Mouse (Mus musculus) cerebral cortex, adult 2 months (tissue): ENCODE data around the gene Ccl12.

Experiments
- WGBS: fragments of 180-500 bp; shearing (Covaris S2); methylation state at CpG from one replicate; pipeline ENCODE4 v1.1.7; 2018; 5-methylcytosine and 5-hydroxymethylcytosine counted together

Gene Ccl12

DNA sequence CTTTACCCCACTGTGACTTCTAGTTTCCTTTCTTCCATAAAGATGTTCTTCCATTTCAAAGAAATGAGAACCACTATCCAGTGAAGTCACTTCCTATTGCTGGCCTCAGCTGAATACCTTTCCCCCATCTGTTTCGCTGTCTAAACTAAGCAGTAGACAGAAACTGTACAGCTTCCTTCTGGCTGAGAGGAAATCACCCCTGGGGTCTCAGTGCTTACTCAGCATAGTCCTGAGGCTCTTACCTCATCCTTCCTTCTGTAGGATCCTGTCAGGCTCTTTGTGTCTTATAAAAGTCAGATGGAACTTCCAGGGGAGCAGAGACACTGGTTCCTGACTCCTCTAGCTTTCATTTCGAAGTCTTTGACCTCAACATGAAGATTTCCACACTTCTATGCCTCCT, at the start of gene Ccl12:
Gene Ccl12, plus strand, starts transcription at position 317 of the 400 bp plus-strand sequence.
- WGBS, result 71% methylated on average over 2 of the region's 2 CpGs

- WGBS, result 87% methylated on average over 7 of the region's 7 CpGs
Measured at GRCm38 (mm10) chr11:82053849-82054248, 47.8 kb upstream of the Ccl12 start.

GRCm38 (mm10) chr11:82057646-82058045, 44.0 kb upstream of the Ccl12 start, which contains the start of gene Ccl11:
TSS of gene Ccl11 (plus strand) at chr11:82057823.
- WGBS, result 45% methylated on average over 6 of the region's 6 CpGs

GRCm38 (mm10) chr11:82062226-82062625, 39.4 kb upstream of the Ccl12 start:
- 67% methylated on average over 3 of the region's 3 CpGs for WGBS

- WGBS, result 95% methylated on average over 2 of the region's 2 CpGs
Measured at GRCm38 (mm10) chr11:82063454-82063853, 38.2 kb upstream of the Ccl12 start.

- WGBS, result 88% methylated on average over 7 of the region's 7 CpGs
Measured at GRCm38 (mm10) chr11:82066953-82067571, 34.6 kb upstream of the Ccl12 start.

DNA sequence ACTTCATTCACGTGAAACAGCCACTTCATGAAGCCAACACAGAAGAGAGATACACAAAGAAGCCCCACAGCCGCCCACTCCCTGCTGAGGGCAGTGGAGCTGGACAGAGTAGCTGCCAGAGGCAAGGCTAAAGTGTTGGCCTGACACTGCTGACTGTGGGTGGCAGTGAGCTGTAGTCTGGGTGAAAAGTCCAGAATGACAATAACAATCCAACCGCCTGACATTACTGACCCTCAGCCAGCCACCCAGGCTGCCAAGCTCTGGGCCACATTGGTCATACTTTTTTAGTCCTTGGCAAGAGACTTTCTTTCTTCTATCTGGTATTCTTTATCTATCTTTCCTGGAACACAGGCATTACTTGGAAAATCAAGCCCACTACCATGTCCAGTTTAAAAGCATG, 30.6 kb upstream of the Ccl12 start:
- 83% methylated on average over 3 of the region's 3 CpGs for WGBS

GRCm38 (mm10) chr11:82072374-82072773, 29.3 kb upstream of the Ccl12 start:
- WGBS, result 79% methylated on average over 1 of the region's 1 CpGs

GRCm38 (mm10) chr11:82072984-82073383, 28.7 kb upstream of the Ccl12 start:
- 88% methylated on average over 3 of the region's 3 CpGs for WGBS

GRCm38 (mm10) chr11:82073686-82074085, 28.0 kb upstream of the Ccl12 start:
- WGBS, result 80% methylated on average over 3 of the region's 3 CpGs

- 85% methylated on average over 3 of the region's 3 CpGs for WGBS
Measured at GRCm38 (mm10) chr11:82077031-82077430, 24.6 kb upstream of the Ccl12 start.

- 78% methylated on average over 3 of the region's 3 CpGs for WGBS
Measured at GRCm38 (mm10) chr11:82080865-82081264, 20.8 kb upstream of the Ccl12 start.

- WGBS, result 92% methylated on average over 3 of the region's 3 CpGs
Measured at GRCm38 (mm10) chr11:82084360-82084759, 17.3 kb upstream of the Ccl12 start.

DNA sequence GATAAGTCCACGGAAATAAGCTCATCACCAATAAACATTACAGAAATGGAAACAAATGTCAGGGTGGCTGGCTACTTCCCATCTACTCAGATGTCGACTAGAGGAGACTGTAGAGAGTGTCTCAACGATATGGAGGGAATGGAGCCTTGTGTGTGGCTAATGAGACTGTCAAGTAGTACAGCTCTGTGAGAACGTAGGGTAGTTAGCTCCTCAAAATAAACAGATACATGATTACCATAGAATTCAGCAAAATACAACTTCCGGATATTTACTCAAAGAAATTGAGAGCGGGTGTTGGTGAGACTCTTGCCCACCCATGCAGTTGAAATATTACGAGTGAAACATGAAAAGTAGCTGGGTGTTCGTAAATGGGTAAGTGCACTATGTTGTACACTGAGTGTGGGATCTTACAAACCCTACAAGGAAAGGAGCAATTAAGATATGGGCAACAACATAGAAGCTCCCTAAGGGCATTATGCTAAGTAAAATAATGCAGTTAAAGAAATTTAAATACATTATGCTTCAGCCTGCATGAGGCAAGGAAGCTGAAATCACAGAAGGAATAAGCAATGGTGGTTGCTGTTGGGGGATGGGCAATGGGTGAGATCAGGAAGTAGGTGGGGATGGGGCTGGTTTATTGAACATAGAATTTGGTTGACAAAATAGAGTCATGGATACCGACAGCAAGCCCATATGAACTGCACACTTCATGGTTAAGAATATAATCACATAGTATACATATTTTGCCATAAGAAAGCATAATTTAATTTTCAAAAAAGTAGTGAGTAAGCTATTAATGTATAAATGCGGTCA, 1.9 kb upstream of the Ccl12 start:
- WGBS, result 79% methylated on average over 10 of the region's 10 CpGs

DNA sequence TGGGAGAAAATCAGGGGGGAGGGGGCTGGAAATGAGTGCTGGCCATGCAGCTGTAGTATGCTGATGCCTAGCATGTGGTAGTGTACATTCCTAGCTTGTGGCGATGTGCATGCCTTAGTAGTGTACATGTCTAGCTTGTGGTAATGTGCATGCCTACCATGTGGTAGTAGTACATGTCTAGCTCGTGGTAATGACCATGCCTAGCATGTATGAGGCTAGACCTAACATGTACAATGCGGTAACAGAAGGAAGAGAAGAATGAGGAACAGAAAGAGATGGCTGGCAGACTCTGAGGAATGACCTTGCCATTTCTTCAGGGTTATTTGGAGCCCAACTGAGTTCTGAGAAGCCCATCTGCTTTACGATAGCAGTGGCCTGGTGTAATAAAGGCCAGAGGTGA, 558 bp upstream of the Ccl12 start:
- WGBS, result 88% methylated on average over 4 of the region's 4 CpGs

- WGBS, result 64% methylated on average over 6 of the region's 6 CpGs
Measured at GRCm38 (mm10) chr11:82110372-82111248, 9.0 kb downstream of the Ccl12 start.

DNA sequence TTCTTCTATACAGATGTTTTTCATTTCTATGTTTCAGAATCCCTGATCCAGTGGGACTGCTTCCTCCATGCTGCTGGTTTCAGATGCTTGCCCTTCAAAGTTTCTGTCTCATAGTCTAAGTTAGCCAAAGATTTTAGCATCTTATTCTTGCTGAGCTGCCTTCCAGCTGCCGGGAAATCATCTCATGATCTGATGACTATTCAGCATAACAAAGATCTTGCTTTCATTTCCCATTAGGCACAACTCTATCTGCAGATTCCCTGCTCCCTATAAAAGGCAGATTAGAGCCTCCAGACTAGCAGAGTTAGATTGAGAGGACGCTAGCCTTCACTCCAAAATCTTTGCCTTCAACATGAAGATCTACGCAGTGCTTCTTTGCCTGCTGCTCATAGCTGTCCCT, 13.2 kb downstream of the Ccl12 start, which contains the start of gene Ccl8:
Gene Ccl8, plus strand, starts transcription at position 301 of the 400 bp plus-strand sequence.
- 81% methylated on average over 3 of the region's 3 CpGs for WGBS

DNA sequence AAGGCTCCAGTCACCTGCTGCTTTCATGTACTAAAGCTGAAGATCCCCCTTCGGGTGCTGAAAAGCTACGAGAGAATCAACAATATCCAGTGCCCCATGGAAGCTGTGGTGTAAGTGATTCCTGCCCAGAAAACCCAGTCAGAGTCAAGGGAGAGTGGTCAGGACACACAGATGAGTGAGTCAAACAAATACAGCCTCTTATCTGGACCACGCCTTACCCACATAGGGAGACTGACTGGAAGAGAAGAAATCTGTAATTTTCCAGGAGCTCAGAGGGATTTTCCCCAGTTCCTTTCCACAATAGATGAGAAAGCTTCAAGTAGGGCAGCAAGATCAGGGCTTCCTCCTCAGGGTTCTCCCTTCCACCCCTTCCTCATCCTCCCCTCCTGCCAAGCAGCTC, 14.4 kb downstream of the Ccl12 start:
- 93% methylated on average over 3 of the region's 3 CpGs for WGBS

- 65% methylated on average over 1 of the region's 1 CpGs for WGBS
Measured at GRCm38 (mm10) chr11:82132977-82133376, 31.3 kb downstream of the Ccl12 start.

GRCm38 (mm10) chr11:82136196-82136595, 34.6 kb downstream of the Ccl12 start:
- 94% methylated on average over 2 of the region's 2 CpGs for WGBS

DNA sequence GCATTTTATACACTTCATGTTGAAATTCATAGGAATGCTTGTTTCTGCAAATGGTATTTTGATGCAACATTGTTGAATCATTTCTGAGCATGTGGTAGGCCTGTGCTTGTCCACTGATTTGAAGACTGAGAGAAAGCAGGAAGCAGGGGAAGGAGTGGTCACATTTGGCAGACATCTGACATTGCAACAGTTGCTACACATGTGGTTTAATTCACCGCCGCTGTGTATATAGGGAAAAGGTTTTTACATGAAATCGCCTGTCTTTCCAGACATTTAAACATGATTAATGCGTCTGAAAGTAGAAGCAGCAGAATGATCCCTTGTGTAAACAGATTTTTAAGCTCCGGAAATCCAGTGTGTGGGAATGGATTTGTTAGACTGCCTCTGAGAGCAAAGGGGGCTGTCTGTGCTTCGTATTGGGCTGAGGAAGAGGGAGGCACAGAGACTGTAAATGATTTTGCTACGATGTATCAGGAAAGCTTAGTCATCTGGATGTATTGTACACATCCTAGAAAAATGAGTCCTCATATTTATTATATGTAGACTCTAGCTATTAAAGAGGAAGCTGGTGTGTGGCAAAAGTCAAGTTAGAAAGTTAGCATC, 37.9 kb downstream of the Ccl12 start:
- WGBS, result 65% methylated on average over 7 of the region's 7 CpGs
